Mouse (Mus musculus) embryo, embryonic 10 days (tissue): ENCODE results near the gene Ext2.

Experiments
- DNase-seq: peaks from one replicate; pipeline ENCODE4 v3.0.0-alpha.2; 2015; ENCODE audit warnings: low spot score

The Ext2 gene

DNA sequence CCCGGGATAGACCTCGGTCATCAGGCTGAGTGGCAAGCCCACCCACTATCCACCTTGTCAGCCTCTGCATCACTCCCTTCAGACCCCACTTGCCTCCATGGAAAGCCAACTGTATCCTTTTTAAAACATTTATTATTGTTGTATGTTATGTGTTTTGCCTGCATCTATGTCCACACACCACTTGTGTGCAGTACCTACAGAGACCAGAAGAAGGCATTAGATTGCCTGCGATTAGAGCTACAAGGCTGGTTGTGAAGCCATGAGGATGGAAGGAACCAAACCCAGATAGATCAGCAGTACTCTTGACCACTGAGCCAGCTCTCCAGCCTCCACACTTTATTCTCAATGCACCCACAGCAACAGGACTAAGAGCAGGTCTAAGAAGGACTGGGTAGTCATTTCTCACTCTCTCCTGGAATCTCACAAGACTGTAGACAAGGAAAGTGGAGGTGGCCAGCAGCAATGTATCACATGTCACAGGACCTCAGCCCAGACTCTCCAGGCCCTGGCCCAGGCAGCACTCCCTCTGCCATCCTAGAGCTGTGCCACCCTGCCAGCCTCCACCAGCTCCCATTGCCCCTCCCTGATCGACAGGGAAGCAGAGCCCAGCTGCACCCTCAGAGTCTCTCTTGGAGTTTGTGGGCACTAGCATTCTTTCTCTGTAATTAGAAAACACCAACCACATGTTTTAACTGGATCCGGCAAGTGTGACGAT lies 15.7 kb downstream of the Ext2 start:
- no peak for DNase-seq

GRCm38 (mm10) chr2:93805523-93805922 lies 16.8 kb downstream of the Ext2 start:
- DNase-seq, result no peak

- DNase-seq, result no peak
Observed at GRCm38 (mm10) chr2:93805066-93805465, 17.3 kb downstream of the Ext2 start.

GRCm38 (mm10) chr2:93802947-93803346 lies 19.4 kb downstream of the Ext2 start:
- no peak for DNase-seq

DNA sequence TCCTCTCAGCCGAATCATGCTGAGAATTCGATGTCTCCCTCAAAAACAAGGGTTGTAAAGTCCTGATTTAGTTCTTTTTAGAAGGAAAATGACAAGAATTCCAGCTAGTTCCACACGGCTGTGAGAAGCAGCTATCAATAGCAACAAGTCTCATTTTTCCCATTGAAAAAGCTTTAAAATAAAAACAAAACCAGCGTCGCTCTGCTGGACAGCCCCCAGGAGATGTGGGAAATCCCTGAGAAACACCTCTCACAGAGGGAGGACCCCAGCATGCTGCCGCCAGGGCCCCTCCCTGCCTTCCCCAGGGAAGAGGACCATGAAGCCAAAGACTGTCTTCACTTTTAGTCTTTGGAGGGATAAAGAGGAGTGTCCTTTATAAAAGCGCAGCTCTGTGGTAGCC lies 21.3 kb downstream of the Ext2 start:
- no peak for DNase-seq

DNA sequence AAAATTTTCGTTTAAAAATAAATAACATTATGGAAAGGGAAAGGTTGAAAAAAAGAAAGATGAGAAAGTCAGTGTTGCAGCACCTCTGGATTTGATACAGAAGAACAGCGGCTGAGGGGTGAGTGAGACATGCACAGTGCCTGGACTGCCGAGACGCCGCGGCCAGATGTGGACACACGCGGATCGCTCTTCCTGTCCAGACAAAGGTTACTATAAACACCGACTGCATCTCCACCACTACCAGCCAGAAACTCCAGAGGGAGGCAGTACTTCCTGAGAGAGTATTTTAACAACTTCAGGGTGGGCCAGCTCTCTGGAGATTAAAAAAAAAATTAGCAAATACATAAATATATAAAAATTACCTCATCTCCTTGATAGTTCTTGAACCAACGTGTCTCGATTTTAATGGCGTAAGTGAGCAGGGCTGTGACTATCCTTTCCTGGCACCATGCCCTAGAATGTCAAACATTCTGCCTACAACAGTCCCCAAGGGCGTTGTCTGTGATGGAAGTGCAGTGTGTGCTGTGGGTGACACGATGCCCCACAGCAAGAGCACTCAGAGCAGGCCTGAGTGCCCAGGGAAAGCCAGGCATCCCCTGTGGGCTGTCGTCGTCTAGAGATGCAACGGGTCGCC lies 25.1 kb downstream of the Ext2 start:
- no peak for DNase-seq

DNA sequence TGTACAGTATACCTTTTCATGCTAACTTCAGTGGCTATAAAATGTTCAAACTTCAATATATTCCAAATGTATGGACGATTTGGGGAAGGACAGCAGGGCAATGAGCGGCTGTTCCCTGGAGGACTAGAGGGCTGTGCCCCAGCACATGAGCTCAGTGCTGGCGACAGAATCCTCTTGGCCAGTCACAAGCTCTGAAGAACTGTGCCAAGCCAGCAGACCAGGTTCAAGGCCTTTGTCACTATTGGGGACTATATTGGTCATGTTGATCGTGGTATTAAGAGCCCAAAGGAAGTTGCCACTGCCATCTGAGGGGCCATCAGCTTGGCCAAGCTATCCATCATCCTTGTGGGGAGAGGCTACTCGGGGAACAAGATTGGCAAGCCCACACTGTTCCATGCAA lies 28.0 kb downstream of the Ext2 start:
- no peak for DNase-seq

DNA sequence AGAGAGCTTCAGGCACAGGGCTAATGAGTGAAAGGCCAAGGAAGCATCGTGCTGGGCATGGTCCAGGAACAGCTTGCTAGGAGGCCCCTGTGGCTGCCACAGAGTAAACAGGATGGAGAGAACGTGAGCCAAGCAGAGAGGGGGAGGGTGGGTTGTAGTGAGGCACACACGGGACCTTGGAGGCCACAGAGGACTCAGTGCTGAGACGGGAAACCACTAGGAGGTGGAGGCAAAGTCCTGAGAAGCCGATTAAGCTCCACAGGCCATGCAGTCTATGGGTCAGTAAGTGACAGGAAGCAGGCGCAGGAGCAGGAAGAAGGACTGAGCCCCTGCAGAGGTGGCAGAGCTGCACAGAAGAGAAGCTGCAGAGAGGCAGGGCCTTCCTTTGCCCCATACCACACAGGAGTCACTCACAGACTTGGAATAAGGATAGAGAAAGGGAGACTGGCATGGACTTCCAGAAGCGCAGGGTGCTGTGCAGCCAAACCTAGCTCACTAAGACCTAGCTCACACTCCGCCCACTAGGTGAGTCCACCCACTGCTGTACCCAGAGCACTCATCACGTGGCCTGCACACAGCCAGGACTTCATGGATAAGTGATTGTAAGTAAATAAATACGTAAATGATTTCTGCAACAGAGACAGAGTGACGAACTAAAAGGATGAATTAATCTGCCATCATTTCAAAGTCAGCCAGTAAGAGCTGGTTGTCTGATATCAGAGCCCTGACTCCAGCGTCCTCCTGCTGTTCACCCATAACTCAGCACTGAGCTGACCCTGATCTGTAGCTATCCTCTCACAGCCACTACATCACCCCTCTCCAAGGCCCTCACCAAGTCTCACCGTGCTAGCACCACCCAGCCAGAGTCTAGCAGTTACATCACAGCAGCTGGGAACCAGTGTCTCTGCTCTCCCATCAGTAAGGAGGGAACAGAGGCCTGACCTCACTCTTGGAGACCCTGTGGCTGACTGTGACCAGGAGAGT lies 30.6 kb downstream of the Ext2 start:
- peak; percentile 37 for DNase-seq

DNA sequence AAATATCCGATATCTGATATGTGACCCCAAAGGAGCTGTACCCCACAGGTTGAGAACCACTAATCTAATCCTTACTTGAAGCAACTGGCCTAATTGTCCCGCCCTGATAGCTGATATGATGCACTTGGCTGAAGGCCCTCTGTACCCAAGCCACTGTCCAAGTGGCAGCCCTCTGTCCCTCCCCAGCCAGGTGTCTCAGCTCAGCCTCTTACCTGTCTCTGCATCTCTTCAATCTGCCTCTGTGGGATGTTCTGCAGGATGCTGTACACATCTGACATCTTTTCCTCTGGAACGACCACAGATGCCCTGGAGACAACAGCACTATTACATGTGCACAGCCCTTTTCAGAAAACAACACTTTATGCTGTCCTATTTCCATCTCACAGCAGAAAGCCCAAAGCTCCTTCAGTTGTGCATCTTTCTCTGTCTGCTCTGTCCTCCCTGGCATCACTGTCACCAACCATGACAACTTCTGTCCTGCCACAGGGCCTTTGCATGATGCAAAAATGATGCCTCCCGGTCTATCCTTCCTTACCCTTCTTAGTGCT lies 31.5 kb downstream of the Ext2 start:
- no peak for DNase-seq

DNA sequence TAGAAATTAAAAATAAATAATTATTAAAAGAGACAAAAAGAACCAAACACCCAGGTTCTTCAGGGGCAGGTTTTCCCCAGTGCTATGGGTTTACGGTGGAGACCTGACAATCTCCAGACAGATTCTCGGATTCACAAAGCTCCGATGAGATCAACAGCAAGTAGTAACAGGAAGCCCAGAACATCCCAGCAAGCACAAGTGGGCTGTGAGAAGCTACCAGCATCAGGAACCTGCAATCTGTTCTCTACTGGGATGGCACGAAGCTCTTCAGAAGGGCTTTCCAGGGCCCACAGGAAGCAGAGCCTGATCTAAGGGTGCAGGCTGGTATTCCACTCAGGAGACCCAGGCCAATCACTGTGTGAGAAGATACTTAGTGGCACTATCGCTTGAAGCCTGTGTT lies 33.8 kb downstream of the Ext2 start:
- no peak for DNase-seq

DNA sequence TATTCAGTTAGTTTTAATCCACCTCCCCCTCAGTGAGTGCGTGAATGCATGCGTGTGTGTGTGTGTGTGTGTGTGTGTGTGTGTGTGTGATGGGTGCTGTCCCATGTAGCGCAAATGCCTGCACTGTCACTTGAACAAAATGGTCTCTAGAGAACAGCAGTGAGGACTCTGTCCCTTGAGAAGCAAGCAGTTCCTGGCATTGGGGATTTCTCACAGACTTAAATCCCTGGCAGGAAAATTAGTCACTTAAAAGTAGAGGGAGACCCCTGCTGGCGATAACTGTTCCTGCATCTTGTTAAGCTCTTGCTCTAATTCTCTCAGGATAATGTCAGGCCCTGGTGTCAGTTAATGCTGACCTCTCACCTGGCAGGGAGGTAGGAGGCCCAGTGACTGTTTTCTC lies 36.2 kb downstream of the Ext2 start:
- DNase-seq, result peak; percentile 90

- no peak for DNase-seq
Observed at GRCm38 (mm10) chr2:93785432-93785798, 37.0 kb downstream of the Ext2 start.

DNA sequence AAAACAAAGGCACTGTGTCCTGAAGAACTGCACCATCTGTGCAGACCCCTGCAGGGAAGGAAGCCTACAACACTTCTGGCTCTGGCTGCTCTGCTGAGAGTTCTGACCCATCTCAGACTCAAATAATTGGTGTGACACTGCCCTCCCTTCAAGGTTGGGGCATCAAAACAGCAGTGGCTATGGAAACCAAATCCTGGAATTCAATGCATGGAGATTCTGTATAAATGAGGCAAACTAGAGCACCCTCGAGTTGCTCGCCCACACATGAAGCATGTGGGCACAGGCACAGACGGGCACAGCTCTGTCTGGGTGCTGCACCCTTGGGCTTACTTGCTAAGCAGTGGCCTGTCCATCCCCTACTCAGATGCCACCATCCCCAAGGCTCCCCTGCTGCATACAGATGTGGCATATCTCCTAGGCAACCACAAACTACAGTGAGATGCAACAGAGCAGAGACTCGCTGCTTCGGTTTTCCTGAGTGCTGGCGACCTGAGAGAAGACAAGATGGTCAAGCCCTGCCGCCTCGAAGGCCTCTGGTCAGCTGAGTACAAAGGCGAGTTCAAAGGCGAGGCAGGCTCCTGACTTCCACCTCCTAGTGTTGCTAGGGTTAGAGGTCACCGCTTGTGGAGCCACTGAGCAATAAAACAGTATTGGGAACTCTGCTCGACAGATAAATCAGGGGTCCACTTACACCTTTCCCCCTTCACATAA lies 37.5 kb downstream of the Ext2 start:
- DNase-seq, result peak; percentile 81

GRCm38 (mm10) chr2:93783926-93784539 lies 38.3 kb downstream of the Ext2 start:
- DNase-seq, result no peak

GRCm38 (mm10) chr2:93782682-93783081 lies 39.7 kb downstream of the Ext2 start:
- no peak for DNase-seq

GRCm38 (mm10) chr2:93782156-93782555 lies 40.2 kb downstream of the Ext2 start:
- DNase-seq, result no peak

DNA sequence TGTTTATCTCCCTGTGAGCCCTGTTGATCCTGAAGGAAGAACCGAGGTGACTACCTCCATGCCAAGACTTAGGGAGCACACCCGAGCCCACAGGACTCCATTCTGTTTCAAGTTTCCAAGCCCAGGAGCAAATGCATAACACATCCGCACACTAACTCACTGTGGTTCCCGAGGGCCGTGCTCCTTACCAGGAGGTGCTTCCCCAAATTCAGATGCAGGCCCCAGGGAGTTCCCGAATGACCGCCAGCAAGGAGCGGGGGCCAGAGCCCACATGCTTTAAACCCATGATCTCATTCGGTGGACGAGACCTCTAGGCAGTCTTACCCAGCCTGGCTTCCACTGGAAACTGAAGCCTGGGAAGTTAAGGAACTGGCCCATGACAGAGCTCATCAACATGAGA lies 41.8 kb downstream of the Ext2 start:
- DNase-seq, result no peak

DNA sequence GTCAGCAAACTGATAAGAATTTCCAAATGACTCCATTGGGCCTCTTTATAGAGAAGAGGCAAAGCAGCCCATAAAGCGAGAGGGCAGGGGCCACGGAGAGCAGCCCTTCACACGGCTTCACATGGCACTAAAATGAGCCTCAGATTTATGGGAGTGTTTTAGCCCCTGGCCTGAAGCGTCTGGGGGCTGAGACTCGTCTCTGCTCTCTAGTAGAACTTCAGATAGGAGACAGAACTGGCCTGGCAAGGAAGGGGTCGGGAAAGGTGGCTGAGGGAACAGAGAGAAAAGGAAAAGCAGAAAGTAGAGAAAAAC lies 42.5 kb downstream of the Ext2 start:
- DNase-seq, result peak; percentile 52

- DNase-seq, result no peak
Observed at GRCm38 (mm10) chr2:93779081-93779896, 43.1 kb downstream of the Ext2 start.

DNA sequence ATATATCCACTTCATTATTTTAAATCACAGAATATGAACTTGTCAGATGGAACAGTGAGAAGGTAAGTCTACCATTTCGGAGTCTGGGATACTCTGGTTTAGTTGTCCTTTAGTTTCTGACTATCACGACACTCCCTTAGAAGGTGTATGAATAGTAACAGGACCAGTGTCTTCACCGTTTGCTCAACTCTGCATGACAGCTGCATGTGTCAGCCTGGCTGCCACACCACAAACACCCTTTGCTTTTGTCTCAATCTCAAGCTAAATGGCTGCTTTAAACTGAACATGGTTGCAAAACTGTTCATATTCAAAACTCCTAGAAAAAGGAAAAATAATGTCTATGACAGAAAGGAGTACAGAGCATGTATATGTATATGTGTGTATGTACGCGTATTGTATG lies 43.8 kb downstream of the Ext2 start:
- DNase-seq, result no peak

DNA sequence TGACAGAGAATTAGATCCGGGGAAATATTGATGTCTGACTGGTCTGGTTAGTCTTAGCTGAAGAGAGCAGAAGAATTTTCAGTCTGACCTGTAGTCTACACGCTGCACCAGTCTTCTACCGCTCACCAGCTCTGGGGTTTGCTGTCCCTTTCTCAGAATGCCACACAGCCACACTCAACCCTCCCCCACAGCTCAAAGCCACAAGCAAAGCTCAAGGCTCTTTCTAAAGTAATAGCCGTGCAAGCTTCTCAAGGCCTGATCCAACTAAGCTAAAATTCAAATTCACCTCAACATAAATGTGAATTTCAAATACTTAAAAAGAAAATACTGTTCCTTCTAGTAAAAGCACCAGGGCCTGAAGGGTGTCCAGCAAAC lies 45.3 kb downstream of the Ext2 start:
- no peak for DNase-seq
